Mouse (Mus musculus) heart, embryonic 15.5 days (tissue): ENCODE data around the gene Mrpl16. TPM values are rescaled to one million over a fixed set of nuclear protein-coding genes. Genes with fewer than 3 reads are reported as not detected.
A peak's percentile ranks its signal among the peaks of the same experiment; 100 is the strongest.

Experiments used
- ATAC-seq: fragments of 200-750 bp; cut with Nextera tagmentation; replicated peaks from 2 replicates; pipeline ENCODE4 v1.8.0; 2017; ENCODE audit warnings: low read depth, moderate TSS enrichment; ENCODE audit not compliant: insufficient number of reproducible peaks, insufficient read depth, low FRiP score
- H3K27ac ChIP-seq: fragments of 300-500 bp; sonication (generic); 2 replicates; pipeline ENCODE4 v1.5.1; 2015; ENCODE audit warnings: mild to moderate bottlenecking, inconsistent platforms
- H3K27me3 ChIP-seq: fragments of 300-500 bp; sonication (generic); 2 replicates; pipeline ENCODE4 v1.6.1; 2015; ENCODE audit warnings: inconsistent platforms
- H3K36me3 ChIP-seq: fragments of 300-500 bp; sonication (generic); 2 replicates; pipeline ENCODE4 v1.6.1; 2015; ENCODE audit warnings: mild to moderate bottlenecking, inconsistent platforms
- H3K4me1 ChIP-seq: fragments of 300-500 bp; sonication (generic); replicated peaks from 2 replicates; pipeline ENCODE4 v1.6.1; 2015; ENCODE audit warnings: inconsistent platforms
- H3K4me2 ChIP-seq: fragments of 300-500 bp; sonication (generic); 2 replicates; pipeline ENCODE4 v1.6.1; 2015; ENCODE audit warnings: inconsistent platforms, mild to moderate bottlenecking, moderate library complexity
- H3K4me3 ChIP-seq: fragments of 300-500 bp; sonication (generic); 2 replicates; pipeline ENCODE4 v1.5.1; 2015; ENCODE audit warnings: mild to moderate bottlenecking, inconsistent platforms
- H3K9ac ChIP-seq: fragments of 300-500 bp; sonication (generic); 2 replicates; pipeline ENCODE4 v1.6.1; 2015; ENCODE audit warnings: mild to moderate bottlenecking, inconsistent platforms
- H3K9me3 ChIP-seq: fragments of 300-500 bp; sonication (generic); replicated peaks from 2 replicates; pipeline ENCODE4 v1.6.1; 2016; ENCODE audit warnings: inconsistent platforms
- WGBS: fragments of 180-500 bp; shearing (Covaris S2); methylation state at CpG from one replicate; pipeline ENCODE4 v1.1.7; 2015; ENCODE audit warnings: mixed read lengths; 5-methylcytosine and 5-hydroxymethylcytosine counted together
- polyA plus RNA-seq: library from polyadenylated mRNA; unstranded; fragments of >200 nt; fragmentation: Nextera tagmentation; extraction: Ambion mirVana; gene quantifications from 2 replicates; pipeline ENCODE4 v1.2.1, GENCODE M21; 2015

Gene Mrpl16
- polyA plus RNA-seq, 1 experiment from 2014 or later = 66.6 TPM

GRCm38 (mm10) chr19:11769257-11769920 is 802 bp upstream of the Mrpl16 start:
- H3K9me3 ChIP-seq = no peaks in the 10 kb centered on the region
- H3K9ac ChIP-seq = no peak overlapping the region
- no peak overlapping the region for H3K27ac ChIP-seq
- H3K36me3 ChIP-seq = peaks cover 21% of the 10 kb centered on the region; the same call in 1 of the 2 replicates
- no peak for ATAC-seq
- H3K4me2 ChIP-seq = peak overlapping the region; percentile 77
- H3K4me1 ChIP-seq = peaks cover 6% of the 10 kb centered on the region
- no peaks in the 10 kb centered on the region for H3K27me3 ChIP-seq
- H3K4me3 ChIP-seq = peak overlapping the region; percentile 69
- 84% methylated on average over 5 of the region's 5 CpGs for WGBS

GRCm38 (mm10) chr19:11777191-11777865 is 7.1 kb downstream of the Mrpl16 start:
- Histone ChIP-seq H3K27me3 (no peaks in the 10 kb centered on the region), H3K36me3 (peaks cover 34% of the 10 kb centered on the region; the same call in 1 of the 2 replicates), H3K9ac (no peak overlapping the region), H3K4me2 (no peak overlapping the region), H3K4me1 (no peaks in the 10 kb centered on the region), H3K4me3 (no peak overlapping the region), H3K27ac (no peak overlapping the region), H3K9me3 (no peaks in the 10 kb centered on the region)
- no peak for ATAC-seq
- WGBS = 56% methylated on average over 7 of the region's 7 CpGs

- 87% methylated on average over 14 of the region's 14 CpGs for WGBS
- H3K4me3 ChIP-seq = no peak overlapping the region
- ATAC-seq = no peak
- no peak overlapping the region for H3K9ac ChIP-seq
- H3K27me3 ChIP-seq = no peaks in the 10 kb centered on the region
- no peak overlapping the region for H3K27ac ChIP-seq
- H3K4me2 ChIP-seq = no peak overlapping the region
- no peaks in the 10 kb centered on the region for H3K9me3 ChIP-seq
- H3K36me3 ChIP-seq = 0 out of 2 replicates have a peak, but pooled peaks cover 3% of the 10 kb centered on the region
- no peaks in the 10 kb centered on the region for H3K4me1 ChIP-seq
These were observed 15.4 kb downstream of the Mrpl16 start for GRCm38 (mm10) chr19:11785409-11786154.

DNA sequence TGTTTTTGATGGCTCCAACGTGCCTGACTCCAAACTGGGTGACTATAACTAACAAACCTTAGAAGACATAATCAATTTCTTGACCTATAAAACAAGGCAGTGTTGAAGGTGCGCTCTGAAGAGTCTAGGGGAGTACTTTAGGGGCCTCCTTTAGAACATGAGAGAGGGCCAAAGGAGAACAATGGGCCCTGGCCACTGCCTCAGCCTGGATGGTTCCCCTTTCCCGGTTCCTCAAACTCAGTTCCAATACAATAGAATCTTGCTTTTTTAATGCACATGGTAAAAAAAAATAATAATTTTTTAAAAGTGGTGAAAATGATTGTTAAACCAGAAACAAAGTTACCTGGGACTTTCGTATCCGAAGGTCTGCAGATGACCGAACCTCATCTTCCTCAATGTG is 17.6 kb downstream of the Mrpl16 start:
- Histone ChIP-seq H3K9me3 (no peaks in the 10 kb centered on the region), H3K27ac (no peak overlapping the region), H3K4me1 (no peaks in the 10 kb centered on the region), H3K27me3 (no peaks in the 10 kb centered on the region), H3K36me3 (0 out of 2 replicates have a peak, but pooled peaks cover 3% of the 10 kb centered on the region), H3K9ac (no peak overlapping the region), H3K4me2 (no peak overlapping the region), H3K4me3 (no peak overlapping the region)
- ATAC-seq = no peak
- 89% methylated on average over 6 of the region's 6 CpGs for WGBS

- H3K4me1 ChIP-seq = no peaks in the 10 kb centered on the region
- ATAC-seq = no peak
- H3K9ac ChIP-seq = no peak overlapping the region
- WGBS = 71% methylated on average over 6 of the region's 6 CpGs
- no peak overlapping the region for H3K27ac ChIP-seq
- H3K36me3 ChIP-seq = 0 out of 2 replicates have a peak, but pooled peaks cover 3% of the 10 kb centered on the region
- H3K9me3 ChIP-seq = no peaks in the 10 kb centered on the region
- no peak overlapping the region for H3K4me3 ChIP-seq
- H3K27me3 ChIP-seq = no peaks in the 10 kb centered on the region
- no peak overlapping the region for H3K4me2 ChIP-seq
These were observed 18.7 kb downstream of the Mrpl16 start for GRCm38 (mm10) chr19:11788876-11789275.

GRCm38 (mm10) chr19:11791825-11792224 is 21.6 kb downstream of the Mrpl16 start:
- H3K4me1 ChIP-seq = no peaks in the 10 kb centered on the region
- no peaks in the 10 kb centered on the region for H3K9me3 ChIP-seq
- H3K4me3 ChIP-seq = no peak overlapping the region
- 69% methylated on average over 5 of the region's 5 CpGs for WGBS
- no peak overlapping the region for H3K27ac ChIP-seq
- 0 out of 2 replicates have a peak, but pooled peaks cover 3% of the 10 kb centered on the region for H3K36me3 ChIP-seq
- H3K4me2 ChIP-seq = no peak overlapping the region
- H3K9ac ChIP-seq = no peak overlapping the region
- no peaks in the 10 kb centered on the region for H3K27me3 ChIP-seq
- no peak for ATAC-seq

GRCm38 (mm10) chr19:11793741-11794359 is 23.7 kb downstream of the Mrpl16 start:
- H3K9me3 ChIP-seq = no peaks in the 10 kb centered on the region
- H3K4me2 ChIP-seq = no peak overlapping the region
- H3K36me3 ChIP-seq = 0 out of 2 replicates have a peak, but pooled peaks cover 3% of the 10 kb centered on the region
- no peak overlapping the region for H3K4me3 ChIP-seq
- no peak overlapping the region for H3K9ac ChIP-seq
- H3K4me1 ChIP-seq = no peaks in the 10 kb centered on the region
- H3K27me3 ChIP-seq = no peaks in the 10 kb centered on the region
- WGBS = 74% methylated on average over 2 of the region's 2 CpGs
- no peak overlapping the region for H3K27ac ChIP-seq
- no peak for ATAC-seq

DNA sequence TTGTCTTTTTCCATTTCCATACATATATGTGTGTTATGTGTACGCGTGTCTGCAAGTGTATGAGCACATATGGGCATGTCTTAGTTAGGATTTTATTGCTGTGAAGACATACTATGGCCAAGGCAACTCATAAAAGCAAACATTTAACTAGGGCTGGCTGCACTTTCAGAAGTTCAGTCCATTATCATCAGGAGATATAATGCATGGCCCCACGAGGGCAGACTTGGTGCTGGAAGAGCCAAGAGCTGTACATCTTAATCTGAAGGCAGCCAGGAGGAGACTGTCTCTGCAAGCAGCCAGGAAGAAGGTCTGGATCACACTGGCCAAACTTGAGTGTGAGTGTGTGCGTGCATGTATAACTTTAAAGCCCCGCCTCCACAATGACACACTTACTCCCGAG is 24.3 kb downstream of the Mrpl16 start:
- no peak overlapping the region for H3K27ac ChIP-seq
- no peaks in the 10 kb centered on the region for H3K4me1 ChIP-seq
- WGBS = 71% methylated on average over 6 of the region's 6 CpGs
- no peaks in the 10 kb centered on the region for H3K36me3 ChIP-seq
- H3K9ac ChIP-seq = no peak overlapping the region
- ATAC-seq = no peak
- H3K4me3 ChIP-seq = no peak overlapping the region
- H3K9me3 ChIP-seq = no peaks in the 10 kb centered on the region
- no peak overlapping the region for H3K4me2 ChIP-seq
- H3K27me3 ChIP-seq = no peaks in the 10 kb centered on the region

DNA sequence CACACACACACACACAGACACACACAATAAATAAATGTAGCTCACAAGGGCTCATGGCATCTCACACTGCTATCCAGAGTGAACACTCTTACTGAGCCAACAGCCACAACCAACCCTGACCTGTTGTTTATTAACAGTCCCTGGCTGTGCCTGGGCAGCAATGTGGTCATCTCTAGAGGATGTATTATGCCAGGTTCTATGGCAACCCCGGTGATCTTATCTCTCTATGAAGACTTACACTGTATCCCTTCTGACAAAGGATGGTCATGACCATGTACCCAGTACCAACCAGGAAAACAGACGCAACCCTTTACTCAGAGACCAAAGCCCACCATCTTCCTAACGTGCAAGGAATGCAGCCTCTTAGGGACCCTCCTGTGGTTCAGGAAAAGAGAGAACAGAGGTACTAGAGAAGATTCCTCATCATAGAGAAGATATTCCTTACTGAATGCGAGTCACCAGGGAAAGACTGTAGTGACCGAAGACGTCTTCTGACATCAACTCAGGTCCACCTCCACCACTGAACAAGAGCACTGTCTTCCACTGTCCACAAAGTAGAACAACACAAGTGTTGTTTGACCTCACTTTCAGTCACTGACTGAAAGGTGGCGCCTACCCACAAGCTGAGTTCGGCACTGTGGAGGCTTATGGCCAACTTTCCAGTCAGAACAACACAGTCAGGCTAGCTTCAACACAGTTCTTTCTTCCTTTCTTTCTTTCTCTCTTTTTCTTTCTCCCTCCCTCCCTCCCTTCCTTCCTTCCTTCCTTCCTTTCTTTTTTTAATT is 30.5 kb downstream of the Mrpl16 start:
- no peak overlapping the region for H3K4me2 ChIP-seq
- H3K9ac ChIP-seq = no peak overlapping the region
- no peaks in the 10 kb centered on the region for H3K36me3 ChIP-seq
- no peaks in the 10 kb centered on the region for H3K27me3 ChIP-seq
- no peak overlapping the region for H3K4me3 ChIP-seq
- no peak for ATAC-seq
- 68% methylated on average over 8 of the region's 8 CpGs for WGBS
- H3K9me3 ChIP-seq = no peaks in the 10 kb centered on the region
- no peak overlapping the region for H3K27ac ChIP-seq
- no peaks in the 10 kb centered on the region for H3K4me1 ChIP-seq

DNA sequence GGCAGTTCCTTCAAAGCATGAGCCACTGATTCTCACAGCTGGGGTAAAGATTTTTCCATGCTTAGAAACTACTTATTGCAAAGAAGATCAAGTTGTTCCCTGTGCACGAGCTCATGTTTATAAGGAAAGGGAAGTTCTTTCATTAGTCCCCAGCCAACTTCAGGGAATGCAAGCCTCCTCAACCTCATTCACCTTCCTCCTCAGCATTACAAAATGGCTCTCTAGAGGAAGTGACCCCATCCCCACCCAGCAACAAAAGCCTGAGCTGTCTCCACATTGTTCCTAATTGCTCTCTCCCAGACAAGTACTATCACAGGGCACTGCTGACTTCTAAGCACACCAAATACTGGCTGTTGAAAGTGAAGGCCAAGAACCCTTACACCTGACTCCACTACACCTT is 34.2 kb downstream of the Mrpl16 start:
- Histone ChIP-seq H3K9ac (no peak overlapping the region), H3K4me3 (no peak overlapping the region), H3K27me3 (no peaks in the 10 kb centered on the region), H3K4me1 (no peaks in the 10 kb centered on the region), H3K4me2 (no peak overlapping the region), H3K9me3 (no peaks in the 10 kb centered on the region), H3K27ac (no peak overlapping the region), H3K36me3 (no peaks in the 10 kb centered on the region)
- ATAC-seq = no peak
- 67% methylated on average over 1 of the region's 1 CpGs for WGBS
